Mouse (Mus musculus) spleen, adult 12 weeks (tissue): ENCODE measurements around the gene Rtl8a.
"Not testable (repeated sequence)": the region's sequence is repeated elsewhere in the genome, so short reads cannot be mapped to it uniquely, and the experiment has no call there.

Source experiments
- DNase-seq: peaks from one replicate; pipeline ENCODE4 v3.0.0; 2022; ENCODE audit warnings: low spot score

Gene Rtl8a

DNA sequence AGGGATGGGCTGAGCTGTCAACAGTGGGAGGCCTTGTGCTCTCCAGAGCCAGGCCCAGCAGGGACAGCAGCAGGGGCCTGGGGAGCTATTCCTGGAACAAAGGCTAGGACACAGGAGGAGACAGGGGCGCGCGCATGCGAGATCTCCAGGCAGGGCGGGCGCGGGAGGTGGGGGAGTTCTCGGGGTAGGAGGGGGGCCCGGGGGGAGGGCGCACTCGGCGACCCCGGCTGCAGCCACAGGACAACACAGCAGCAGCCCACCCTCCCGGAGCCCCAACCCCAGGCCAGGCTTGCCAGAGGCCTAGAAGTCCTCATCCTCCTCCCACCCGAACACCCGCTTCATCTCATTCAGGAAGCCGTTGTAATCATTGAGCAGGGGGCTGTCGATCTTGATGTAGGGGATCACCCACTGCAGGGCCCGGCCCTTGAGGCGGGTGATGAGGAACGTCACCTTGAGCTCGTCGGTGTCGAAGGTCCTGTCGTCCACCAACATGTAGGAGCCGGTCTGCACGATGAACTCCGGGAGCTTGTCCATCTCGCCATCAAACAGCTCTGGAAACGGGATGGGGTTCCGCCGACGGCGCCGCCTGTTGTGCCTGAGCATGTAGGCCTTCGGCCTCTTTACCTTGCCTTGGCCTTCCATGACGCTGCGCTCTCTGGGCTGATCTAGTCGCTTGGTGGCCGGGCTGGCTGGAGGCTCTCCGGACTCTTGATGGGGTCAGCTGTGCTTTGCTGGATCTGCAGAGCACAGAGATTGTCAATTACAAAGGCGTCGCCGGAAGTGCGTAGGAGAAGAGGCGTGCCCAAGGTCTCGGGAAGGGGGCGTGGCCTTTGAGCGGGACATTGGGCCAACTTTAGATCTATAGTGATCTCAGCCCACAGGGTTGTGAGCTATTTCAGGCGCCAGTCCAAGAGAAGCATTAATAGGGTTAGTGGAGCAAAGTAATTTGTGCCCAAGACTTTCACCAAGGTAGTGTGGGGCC is at the start of gene Rtl8a:
Gene Rtl8a (minus strand): TSS at position 703 of the 982 bp plus-strand sequence.
- DNase-seq: peak; percentile 27

DNA sequence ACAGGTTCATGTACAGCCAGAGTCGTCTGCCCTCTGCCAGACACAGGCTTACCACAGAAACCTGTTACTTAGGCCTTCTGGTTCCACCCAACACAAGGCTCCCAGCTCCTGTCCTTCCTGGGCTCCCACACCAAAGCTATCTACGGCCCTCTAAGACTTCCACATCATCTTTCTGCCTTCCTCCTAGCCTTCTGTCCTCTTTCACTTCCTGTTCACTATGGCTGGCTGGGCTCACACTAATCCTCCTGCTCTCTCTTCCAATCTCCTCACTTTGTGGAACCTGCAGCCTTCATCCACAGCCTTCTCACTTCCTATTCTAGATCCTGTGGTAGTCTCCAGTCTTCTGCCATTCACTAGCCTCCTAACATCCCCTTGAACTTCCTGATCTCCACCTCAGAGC is 49.7 kb upstream of the Rtl8a start:
- DNase-seq: no peak

DNA sequence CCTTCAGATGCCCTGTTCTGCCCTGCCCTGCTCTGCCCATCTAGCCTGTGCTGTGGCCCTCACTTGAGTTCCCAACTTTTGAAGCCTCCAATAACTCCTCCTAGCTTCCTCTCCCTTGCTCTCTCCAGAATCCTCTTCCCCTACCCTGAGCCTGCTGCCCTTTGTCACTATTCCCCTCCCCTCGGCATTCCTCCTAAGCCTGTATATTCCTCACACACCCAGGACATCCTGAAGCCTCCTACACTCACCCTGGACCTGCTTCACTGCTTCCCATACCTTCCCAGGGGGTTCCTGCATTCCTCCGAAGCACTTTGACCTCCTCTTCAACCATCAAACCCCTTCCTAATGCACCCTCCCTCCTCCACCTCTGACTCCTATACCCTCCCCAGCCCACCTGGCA is 48.6 kb upstream of the Rtl8a start:
- DNase-seq: no peak

DNA sequence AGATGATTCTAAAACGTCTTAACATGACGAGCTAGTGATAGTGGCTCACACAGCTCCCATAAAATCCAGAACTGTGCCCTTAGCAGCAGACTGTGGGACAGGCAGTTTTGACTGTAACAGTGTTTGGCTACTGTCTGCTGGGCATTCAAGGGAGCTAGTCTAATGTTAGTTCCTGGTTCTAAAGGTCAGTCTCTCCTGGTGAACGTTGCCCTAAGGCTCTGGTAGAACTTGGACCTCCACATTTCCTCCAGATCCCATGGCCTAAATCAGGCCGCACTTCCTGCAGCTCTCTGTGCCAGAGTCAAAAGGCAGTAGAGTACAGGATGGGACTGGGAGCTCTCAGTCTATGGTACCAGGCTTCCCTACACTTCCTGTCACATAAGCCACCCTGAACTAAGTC is 41.2 kb upstream of the Rtl8a start:
- DNase-seq: not testable (repeated sequence)

DNA sequence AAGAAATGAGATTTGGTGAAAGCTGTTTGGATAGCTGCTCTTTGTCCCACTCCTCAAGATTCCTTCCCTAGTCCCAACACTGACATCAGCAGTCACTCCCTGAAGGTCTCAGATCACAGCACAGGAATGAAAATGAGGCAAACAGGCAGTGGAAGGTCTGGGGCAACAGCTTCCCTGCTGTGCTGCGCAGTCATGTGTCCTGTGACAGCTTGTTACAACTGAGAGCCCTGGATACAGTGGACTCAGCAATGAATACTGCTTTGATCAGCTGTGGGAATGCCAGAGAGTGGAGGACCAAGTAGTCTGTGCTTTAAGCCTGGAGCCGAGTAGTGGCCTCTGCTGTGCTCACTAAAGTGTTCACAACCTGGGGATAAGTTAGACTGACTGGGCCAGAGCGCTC is 39.2 kb upstream of the Rtl8a start:
- DNase-seq: not testable (repeated sequence)

DNA sequence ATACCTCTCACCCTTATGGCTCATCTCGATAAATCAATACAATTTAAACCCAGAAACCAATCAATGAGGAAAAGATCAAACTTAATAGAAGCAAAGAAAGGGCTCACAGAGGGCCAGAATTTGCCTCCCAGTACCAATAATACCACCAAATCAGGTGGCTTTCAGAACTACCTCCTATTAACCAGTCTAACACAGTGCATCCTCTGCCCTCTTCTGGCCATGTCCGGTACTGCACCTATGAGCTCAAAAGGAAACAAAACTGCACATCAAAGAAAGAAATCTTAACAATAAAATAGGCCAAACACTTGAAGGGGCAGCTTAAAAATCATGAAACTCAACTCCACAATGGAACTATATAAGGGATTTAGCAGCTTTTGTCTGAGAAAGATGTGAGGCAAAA is 33.5 kb upstream of the Rtl8a start:
- peak; percentile 36 for DNase-seq

DNA sequence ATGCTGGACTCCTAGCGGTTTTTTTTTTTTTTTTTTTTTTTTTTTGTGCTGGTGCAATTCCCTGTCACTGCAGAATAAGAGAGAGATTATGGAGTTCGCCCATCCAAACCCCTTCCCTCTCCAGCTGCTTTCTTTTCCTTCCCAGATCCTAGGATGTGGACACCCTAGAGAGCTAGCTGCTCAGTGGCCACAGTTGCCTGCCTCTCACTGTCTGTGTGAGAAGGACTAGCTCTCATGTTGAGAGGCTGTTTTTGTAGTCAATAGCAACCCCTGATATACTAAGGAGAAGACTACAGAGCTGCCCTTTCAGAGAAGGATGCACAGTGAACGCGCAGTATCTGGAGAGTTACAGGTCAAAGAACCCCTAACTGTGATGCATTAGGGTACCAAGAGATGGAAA is 27.2 kb upstream of the Rtl8a start:
- not testable (repeated sequence) for DNase-seq

DNA sequence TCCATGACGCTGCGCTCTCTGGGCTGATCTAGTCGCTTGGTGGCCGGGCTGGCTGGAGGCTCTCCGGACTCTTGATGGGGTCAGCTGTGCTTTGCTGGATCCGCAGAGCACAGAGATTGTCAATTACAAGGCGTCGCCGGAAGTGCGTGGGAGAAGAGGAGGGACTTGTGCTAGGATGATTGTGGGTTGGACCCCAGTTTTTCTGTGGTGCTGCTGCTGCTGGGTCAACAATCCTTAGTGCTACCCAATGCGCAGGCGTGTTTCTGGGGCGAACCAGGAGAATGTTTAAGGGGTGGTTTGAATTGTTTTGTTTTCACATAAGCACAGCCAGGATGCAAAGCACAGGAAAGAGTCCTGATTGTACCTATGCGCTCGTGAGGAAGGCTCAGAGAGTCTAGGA is 26.8 kb upstream of the Rtl8a start, which contains the start of gene Rtl8b:
Gene Rtl8b (minus strand): TSS at position 115 of the 400 bp plus-strand sequence.
- DNase-seq: peak; percentile 31

DNA sequence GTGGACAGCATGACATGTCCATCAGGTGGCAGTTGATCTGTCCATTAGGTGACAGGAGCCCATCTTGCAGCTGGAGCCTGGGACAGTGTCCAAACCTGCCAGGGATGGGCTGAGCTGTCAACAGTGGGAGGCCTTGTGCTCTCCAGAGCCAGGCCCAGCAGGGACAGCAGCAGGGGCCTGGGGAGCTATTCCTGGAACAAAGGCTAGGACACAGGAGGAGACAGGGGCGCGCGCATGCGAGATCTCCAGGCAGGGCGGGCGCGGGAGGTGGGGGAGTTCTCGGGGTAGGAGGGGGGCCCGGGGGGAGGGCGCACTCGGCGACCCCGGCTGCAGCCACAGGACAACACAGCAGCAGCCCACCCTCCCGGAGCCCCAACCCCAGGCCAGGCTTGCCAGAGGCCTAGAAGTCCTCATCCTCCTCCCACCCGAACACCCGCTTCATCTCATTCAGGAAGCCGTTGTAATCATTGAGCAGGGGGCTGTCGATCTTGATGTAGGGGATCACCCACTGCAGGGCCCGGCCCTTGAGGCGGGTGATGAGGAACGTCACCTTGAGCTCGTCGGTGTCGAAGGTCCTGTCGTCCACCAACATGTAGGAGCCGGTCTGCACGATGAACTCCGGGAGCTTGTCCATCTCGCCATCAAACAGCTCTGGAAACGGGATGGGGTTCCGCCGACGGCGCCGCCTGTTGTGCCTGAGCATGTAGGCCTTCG is 26.2 kb upstream of the Rtl8a start:
- not testable (repeated sequence) for DNase-seq

DNA sequence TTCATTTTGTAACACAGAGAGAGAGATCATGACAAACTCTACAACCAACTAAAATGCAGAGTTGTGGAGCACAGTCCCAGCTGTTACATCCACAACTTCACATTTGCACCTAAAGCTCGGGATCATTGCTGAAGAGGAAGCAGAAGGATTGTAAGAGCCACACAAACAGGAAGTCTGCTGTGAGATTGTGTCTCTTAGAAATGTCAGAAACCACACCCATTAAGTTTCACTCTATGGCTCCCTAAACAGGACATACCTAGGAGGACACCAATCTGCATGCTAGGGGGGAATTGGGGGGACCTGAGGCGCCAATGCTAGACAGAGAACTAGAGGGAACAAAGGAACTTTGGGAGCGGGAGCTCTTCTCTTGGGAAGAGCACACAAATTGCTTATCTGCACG is 9.4 kb upstream of the Rtl8a start:
- not testable (repeated sequence) for DNase-seq

DNA sequence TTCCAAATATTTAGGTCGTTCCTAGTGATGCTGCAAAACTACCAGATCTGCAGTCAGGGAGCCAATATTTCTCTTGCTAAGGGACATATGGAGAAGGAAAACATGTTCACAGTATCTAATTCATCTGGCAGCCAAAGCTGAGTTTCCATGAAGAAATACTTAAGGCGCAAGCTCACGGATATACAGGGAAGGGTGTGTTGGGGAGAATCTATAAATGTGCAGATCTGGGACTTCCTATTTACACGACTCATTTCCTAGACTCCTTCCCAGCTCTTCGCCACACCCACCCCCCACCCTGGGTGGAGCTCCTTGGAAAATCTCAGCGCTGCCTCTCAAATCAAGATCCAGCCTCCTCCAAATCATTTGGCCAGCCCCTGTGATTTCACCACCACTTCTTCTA is 2.4 kb upstream of the Rtl8a start:
- no peak for DNase-seq

DNA sequence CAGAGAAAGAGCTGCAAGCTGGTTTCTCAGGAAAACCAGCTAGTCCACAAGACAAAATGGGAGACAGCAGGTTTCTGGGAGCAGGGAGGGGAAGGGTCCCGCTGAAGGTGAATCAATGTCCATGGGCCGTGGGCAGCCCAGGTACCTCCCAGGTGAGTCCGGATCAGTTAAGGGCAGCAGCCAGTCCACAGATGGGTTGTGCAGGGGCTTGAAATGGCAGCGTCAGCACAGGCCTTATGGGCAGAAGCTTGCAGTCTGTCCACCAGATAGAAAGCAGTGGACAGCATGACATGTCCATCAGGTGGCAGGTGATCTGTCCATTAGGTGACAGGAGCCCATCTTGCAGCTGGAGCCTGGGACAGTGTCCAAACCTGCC is 890 bp downstream of the Rtl8a start:
- DNase-seq: not testable (repeated sequence)

DNA sequence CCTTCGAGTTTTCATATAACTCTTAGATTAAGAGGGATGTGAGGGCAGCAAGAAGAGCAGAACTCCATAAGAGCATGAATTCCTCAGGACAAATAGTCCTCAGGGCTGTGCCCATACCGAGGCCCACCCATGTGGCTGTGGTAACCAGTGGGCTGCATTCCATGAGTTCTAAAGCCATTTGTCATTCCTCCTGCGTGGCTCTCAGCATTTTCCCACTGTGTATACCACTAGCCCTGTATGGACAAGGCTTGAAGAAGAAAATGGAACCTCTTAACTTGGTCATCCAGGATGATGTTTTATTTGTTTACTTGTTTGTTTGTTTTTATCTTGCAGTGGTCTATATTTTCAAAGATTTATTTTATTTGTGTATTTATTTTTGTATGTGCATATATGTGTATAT is 5.4 kb downstream of the Rtl8a start:
- DNase-seq: not testable (repeated sequence)

DNA sequence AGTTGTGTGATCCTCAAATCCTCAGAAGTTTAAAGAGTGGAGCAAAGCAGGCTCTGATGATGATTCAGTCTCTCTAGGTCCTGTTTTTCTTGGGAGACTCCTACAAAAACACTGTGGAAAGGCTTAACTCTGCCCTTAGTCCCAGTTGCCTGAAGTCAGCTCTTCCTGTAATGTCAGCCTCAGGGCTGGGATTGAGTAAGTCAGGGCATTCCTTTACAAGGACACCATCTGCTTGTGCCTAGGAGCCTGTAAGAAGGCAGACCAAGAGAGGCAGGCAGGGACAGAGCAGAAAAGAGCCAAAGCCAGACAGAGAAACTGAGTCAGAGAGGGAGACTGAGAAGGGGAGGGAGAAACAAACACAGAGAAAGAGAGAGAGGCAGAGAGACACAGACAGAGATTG is 32.1 kb downstream of the Rtl8a start:
- not testable (repeated sequence) for DNase-seq

DNA sequence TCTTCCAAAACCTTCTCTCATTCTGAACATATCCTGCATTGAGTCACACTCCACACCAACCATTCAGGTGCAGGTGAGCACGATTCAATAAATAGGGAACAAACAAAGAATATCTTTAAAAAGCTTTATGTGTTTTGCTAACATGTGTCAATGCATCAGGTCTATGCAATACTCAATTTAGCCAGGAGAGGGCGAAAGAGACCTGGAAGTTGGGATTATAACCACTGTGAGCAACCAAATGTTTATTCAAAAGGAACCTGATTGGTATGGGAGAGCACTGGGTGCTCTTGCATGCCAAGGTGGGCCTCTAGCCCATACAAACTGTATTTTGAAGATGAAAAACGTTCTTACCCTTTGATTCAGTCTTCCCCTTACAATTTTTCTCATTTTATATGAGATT is 32.9 kb downstream of the Rtl8a start:
- DNase-seq: peak; percentile 4

DNA sequence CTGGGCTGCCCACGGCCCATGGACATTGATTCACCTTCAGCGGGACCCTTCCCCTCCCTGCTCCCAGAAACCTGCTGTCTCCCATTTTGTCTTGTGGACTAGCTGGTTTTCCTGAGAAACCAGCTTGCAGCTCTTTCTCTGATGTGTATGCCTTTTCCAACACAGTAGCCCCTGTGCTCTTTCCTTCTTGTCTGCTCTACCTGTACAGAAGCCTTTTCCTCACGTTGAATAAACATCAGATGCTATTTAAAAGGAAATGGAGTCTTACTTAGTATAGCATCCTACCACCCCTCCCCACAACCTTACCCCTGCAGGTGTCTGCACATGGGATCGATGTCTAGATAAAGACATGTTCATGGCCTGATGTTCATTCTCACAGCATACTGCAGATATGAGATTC is 34.6 kb downstream of the Rtl8a start, which contains the start of gene Gm14597:
Gene Gm14597 (minus strand): TSS at position 101 of the 400 bp plus-strand sequence.
- DNase-seq: not testable (repeated sequence)

DNA sequence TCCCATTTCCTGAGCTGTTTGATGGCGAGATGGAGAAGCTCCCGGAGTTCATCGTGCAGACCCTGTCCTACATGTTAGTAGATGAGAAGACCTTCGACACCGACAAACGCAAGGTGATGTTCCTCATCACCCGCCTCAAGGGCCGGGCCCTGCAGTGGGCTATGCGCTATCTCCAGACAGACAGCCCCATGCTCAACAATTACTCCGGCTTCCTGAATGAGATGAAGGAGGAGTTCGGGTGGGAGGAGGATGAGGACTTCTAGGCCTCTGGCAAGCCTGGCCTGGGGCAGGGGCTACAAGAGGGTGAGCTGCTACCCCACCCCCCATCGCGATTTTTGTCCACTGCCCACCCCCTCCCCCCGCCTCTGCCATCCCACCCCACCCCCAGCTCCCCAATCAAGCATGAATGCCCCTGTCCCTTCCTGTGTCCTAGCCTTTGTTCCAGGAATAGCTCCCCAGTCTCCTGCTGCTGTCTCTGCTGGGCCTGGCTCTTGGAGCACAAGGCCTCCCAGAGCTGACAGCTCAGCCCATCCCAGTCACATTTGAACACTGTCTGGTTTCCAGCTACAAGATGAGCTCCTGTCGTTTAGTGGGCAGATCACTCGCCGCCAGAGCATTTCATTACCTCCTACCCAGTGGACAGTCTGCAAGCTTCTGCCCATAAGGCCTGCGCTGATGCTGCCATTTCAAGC is 35.2 kb downstream of the Rtl8a start:
- DNase-seq: no peak

DNA sequence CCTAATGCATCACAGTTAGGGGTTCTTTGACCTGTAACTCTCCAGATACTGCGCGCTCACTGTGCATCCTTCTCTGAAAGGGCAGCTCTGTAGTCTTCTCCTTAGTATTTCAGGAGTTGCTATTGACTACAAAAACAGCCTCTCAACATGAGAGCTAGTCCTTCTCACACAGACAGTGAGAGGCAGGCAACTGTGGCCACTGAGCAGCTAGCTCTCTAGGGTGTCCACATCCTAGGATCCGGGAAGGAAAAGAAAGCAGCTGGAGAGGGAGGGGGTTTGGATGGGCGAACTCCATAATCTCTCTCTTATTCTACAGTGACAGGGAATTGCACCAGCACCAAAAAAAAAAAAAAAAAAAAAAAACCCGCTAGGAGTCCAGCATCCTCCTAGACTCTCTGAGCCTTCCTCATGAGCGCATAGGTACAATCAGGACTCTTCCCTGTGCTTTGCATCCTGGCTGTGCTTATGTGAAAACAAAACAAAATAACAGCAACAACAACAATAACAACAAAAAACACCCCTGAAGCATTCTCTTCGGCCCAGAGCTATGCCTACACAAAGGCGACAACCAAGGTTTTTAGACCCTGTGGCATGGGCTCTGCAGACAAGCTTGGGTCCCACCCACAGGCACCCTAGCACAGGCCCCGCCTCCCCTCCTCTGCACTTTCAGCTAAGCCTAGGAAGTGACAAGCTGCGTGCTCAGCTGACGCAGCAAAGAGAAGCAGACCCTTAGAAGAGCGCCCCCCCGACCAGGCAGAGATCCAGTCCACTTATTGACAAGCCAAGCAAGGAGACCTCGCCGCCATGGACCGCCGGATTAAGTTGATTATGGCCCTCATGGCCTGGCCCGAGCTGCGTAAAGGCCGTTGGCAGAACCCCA is 36.0 kb downstream of the Rtl8a start, which contains the start of gene Rtl8c:
Gene Rtl8c (plus strand): TSS at position 791 of the 880 bp plus-strand sequence.
- no peak for DNase-seq

DNA sequence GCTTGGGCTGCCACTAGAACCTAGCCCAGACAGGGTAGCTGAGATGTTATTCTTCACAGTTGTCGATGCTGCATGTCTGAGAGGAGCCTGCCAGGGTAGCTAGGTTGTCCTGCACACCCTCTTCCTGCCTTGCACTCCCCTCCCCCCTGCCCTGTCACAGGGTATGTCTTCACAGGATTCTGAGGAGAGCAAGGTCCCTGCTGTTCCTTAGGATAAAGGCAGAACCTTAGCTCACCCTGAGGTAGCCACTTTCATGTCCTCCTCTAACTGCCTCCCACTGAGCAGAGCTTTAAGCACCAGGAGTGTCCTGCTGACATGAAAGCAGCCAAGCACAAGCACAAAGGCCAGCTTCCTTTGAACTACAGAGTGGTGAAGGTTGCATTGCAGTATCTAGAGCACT is 37.3 kb downstream of the Rtl8a start:
- DNase-seq: not testable (repeated sequence)

DNA sequence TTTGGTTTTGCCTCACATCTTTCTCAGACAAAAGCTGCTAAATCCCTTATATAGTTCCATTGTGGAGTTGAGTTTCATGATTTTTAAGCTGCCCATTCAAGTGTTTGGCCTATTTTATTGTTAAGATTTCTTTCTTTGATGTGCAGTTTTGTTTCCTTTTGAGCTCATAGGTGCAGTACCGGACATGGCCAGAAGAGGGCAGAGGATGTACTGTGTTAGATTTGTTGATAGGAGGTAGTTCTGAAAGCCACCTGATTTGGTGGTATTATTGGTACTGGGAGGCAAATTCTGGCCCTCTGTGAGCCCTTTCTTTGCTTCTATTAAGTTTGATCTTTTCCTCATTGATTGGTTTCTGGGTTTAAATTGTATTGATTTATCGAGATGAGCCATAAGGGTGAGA is 43.5 kb downstream of the Rtl8a start:
- peak; percentile 17 for DNase-seq
